Mouse (Mus musculus) CH12.LX (cell line): ENCODE measurements around the gene Tanc1. TPM values are rescaled to one million over a fixed set of nuclear protein-coding genes. Genes with fewer than 3 reads are reported as not detected.

Source experiments
- DNase-seq: peaks from one replicate; pipeline ENCODE4 v3.0.0-alpha.2; 2013; ENCODE audit errors: extremely low read depth
- H3K27ac ChIP-seq: 2 replicates; pipeline ENCODE4 v1.5.1; 2012; ENCODE audit warnings: low read depth, mild to moderate bottlenecking, control low read depth, moderate library complexity; ENCODE audit not compliant: insufficient read depth
- H3K27me3 ChIP-seq: replicated peaks from 2 replicates; pipeline ENCODE3; 2012; ENCODE audit warnings: inconsistent platforms
- H3K36me3 ChIP-seq, 2 experiments: replicated peaks in 1 of 2; 2 replicates each; pipeline versions ENCODE3 to v1.6.1; 2012; ENCODE audit warnings: inconsistent platforms in 1 of 2, low read length in 1 of 2, mild to moderate bottlenecking in 1 of 2, mixed read lengths in 1 of 2, moderate library complexity in 1 of 2; ENCODE audit not compliant: control insufficient read depth in 1 of 2, insufficient read depth in 1 of 2
- H3K4me1 ChIP-seq, 2 experiments: 2 replicates each; pipeline ENCODE4 v1.6.1; 2012; ENCODE audit warnings: inconsistent platforms in 1 of 2, moderate library complexity in 1 of 2; ENCODE audit not compliant: insufficient read depth in 2 of 2, control insufficient read depth in 1 of 2
- H3K4me2 ChIP-seq: 2 replicates; pipeline ENCODE4 v1.6.1; 2012; ENCODE audit warnings: low read depth, mild to moderate bottlenecking, control low read depth; ENCODE audit not compliant: poor library complexity, insufficient read depth, severe bottlenecking
- H3K4me3 ChIP-seq, 3 experiments: fragments of 150-350 bp in 1 of 3; sonication (generic) in 1 of 3; replicated peaks in 1 of 3; 2 replicates each; pipeline versions ENCODE3 to v1.5.1; 2011 to 2012; ENCODE audit warnings: low read depth in 2 of 3, low read length in 2 of 3, mild to moderate bottlenecking in 2 of 3, moderate library complexity in 2 of 3, control low read depth in 1 of 3, improper control_type of control experiment in 1 of 3, inconsistent platforms in 1 of 3, mixed read lengths in 1 of 3; ENCODE audit not compliant: poor library complexity in 1 of 3
- H3K79me2 ChIP-seq: replicated peaks from 2 replicates; pipeline ENCODE4 v1.6.1; 2012; ENCODE audit warnings: mild to moderate bottlenecking, moderate library complexity; ENCODE audit not compliant: control insufficient read depth, poor library complexity, insufficient read depth, severe bottlenecking; ENCODE audit errors: extremely low read depth
- H3K9ac ChIP-seq: 2 replicates; pipeline ENCODE4 v1.6.1; 2012; ENCODE audit warnings: low read depth, mild to moderate bottlenecking, control low read depth, moderate library complexity; ENCODE audit not compliant: insufficient read depth
- H3K9me3 ChIP-seq: replicated peaks from 2 replicates; pipeline ENCODE3; 2012; ENCODE audit warnings: low read length, inconsistent platforms, mixed read lengths
- BHLHE40 ChIP-seq: IDR thresholded peaks from 2 replicates; pipeline ENCODE4 v1.6.1; 2011; ENCODE audit warnings: mild to moderate bottlenecking, low read depth, low read length, improper control_type of control experiment
- CHD1 ChIP-seq: IDR thresholded peaks from 2 replicates; pipeline ENCODE4 v1.6.1; 2012; ENCODE audit warnings: low read depth, low read length, improper control_type of control experiment, inconsistent platforms
- CHD2 ChIP-seq: IDR thresholded peaks from 2 replicates; pipeline ENCODE4 v1.6.1; 2011; ENCODE audit warnings: low read length, improper control_type of control experiment
- CTCF ChIP-seq, 2 experiments: IDR thresholded peaks in 1 of 2; conservative IDR thresholded peaks in 1 of 2; 2 replicates each; pipeline ENCODE4 v1.5.1; 2011 to 2012; ENCODE audit warnings: low read depth in 2 of 2, low read length in 2 of 2, improper control_type of control experiment in 1 of 2, inconsistent platforms in 1 of 2, mild to moderate bottlenecking in 1 of 2, moderate library complexity in 1 of 2
- EP300 ChIP-seq: IDR thresholded peaks from 2 replicates; pipeline ENCODE4 v1.6.1; 2011; ENCODE audit warnings: low read length, improper control_type of control experiment
- ETS1 ChIP-seq: conservative IDR thresholded peaks from 2 replicates; pipeline ENCODE4 v1.6.1; 2012; ENCODE audit warnings: low read depth, mild to moderate bottlenecking, inconsistent platforms, low read length, improper control_type of control experiment, moderate library complexity
- JUND ChIP-seq: conservative IDR thresholded peaks from 2 replicates; pipeline ENCODE4 v1.6.1; 2011; ENCODE audit warnings: low read depth, low read length, improper control_type of control experiment
- KAT2A ChIP-seq: IDR thresholded peaks from 2 replicates; pipeline ENCODE4 v1.6.1; 2012; ENCODE audit warnings: low read length, improper control_type of control experiment, inconsistent platforms; ENCODE audit not compliant: insufficient replicate concordance
- MAFK ChIP-seq: IDR thresholded peaks from 2 replicates; pipeline ENCODE4 v1.6.1; 2011; ENCODE audit warnings: low read length, improper control_type of control experiment; ENCODE audit not compliant: insufficient replicate concordance
- MAX ChIP-seq: IDR thresholded peaks from 2 replicates; pipeline ENCODE4 v1.6.1; 2011; ENCODE audit warnings: low read length, improper control_type of control experiment
- MAZ ChIP-seq: IDR thresholded peaks from 2 replicates; pipeline ENCODE4 v1.6.1; 2012; ENCODE audit warnings: low read depth, mild to moderate bottlenecking, inconsistent platforms, low read length, improper control_type of control experiment, moderate library complexity
- MYC ChIP-seq: IDR thresholded peaks from 2 replicates; pipeline ENCODE4 v1.6.1; 2011; ENCODE audit warnings: low read depth, mild to moderate bottlenecking, improper control_type of control experiment, low read length
- NRF1 ChIP-seq: IDR thresholded peaks from 2 replicates; pipeline ENCODE4 v1.6.1; 2014; ENCODE audit warnings: low read depth, mild to moderate bottlenecking, inconsistent platforms, low read length, improper control_type of control experiment, moderate library complexity
- PAX5 ChIP-seq: IDR thresholded peaks from 2 replicates; pipeline ENCODE4 v1.6.1; 2012; ENCODE audit warnings: low read length, inconsistent platforms, mixed read lengths
- POLR2A ChIP-seq: IDR thresholded peaks from 2 replicates; pipeline ENCODE4 v1.6.1; 2011; ENCODE audit warnings: low read depth, mild to moderate bottlenecking, improper control_type of control experiment, low read length
- POLR2AphosphoS2 ChIP-seq: IDR thresholded peaks from 2 replicates; pipeline ENCODE4 v1.6.1; 2011; ENCODE audit warnings: low read depth, low read length, improper control_type of control experiment
- RCOR1 ChIP-seq: conservative IDR thresholded peaks from 2 replicates; pipeline ENCODE4 v1.6.1; 2012; ENCODE audit warnings: low read depth, mild to moderate bottlenecking, inconsistent platforms, low read length, improper control_type of control experiment
- SIN3A ChIP-seq: IDR thresholded peaks from 2 replicates; pipeline ENCODE4 v1.6.1; 2012; ENCODE audit warnings: low read length, improper control_type of control experiment, inconsistent platforms
- SMC3 ChIP-seq: IDR thresholded peaks from 2 replicates; pipeline ENCODE4 v1.6.1; 2011; ENCODE audit warnings: low read depth, low read length, improper control_type of control experiment
- TBP ChIP-seq: conservative IDR thresholded peaks from 2 replicates; pipeline ENCODE4 v1.6.1; 2011; ENCODE audit warnings: low read depth, low read length, improper control_type of control experiment
- TCF12 ChIP-seq: IDR thresholded peaks from 2 replicates; pipeline ENCODE4 v1.6.1; 2014; ENCODE audit warnings: low read depth, mild to moderate bottlenecking, inconsistent platforms, low read length, improper control_type of control experiment
- USF1 ChIP-seq: IDR thresholded peaks from 2 replicates; pipeline ENCODE4 v1.6.1; 2014; ENCODE audit warnings: low read depth, mild to moderate bottlenecking, inconsistent platforms, low read length, improper control_type of control experiment
- ZC3H11A ChIP-seq: IDR thresholded peaks from 2 replicates; pipeline ENCODE4 v1.6.1; 2012; ENCODE audit warnings: low read depth, mild to moderate bottlenecking, inconsistent platforms, low read length, improper control_type of control experiment
- ZNF384 ChIP-seq: IDR thresholded peaks from 2 replicates; pipeline ENCODE4 v1.6.1; 2012; ENCODE audit warnings: low read depth, low read length, improper control_type of control experiment, inconsistent platforms
- dilution Hi-C: fragments of 300-500 bp; cut with MboI; formaldehyde crosslinking; loops from 2 replicates; pipeline ENCODE4 v1.14.3; 2020; ENCODE audit warnings: low sequenced_read_pairs; ENCODE audit not compliant: extremely low pct_unique_long_range_greater_than_20kb, extremely low pct_ligation_motif_present
- in situ Hi-C: fragments of 300-500 bp; cut with MboI; formaldehyde crosslinking; loops from 3 replicates; pipeline ENCODE4 v1.14.3; 2019; ENCODE audit warnings: low sequenced_read_pairs, low pct_ligation_motif_present, low pct_unique_long_range_greater_than_20kb, mixed read lengths
- polyA plus RNA-seq: library from polyadenylated mRNA; unstranded; fragments of >175 nt; gene quantifications from 2 replicates; pipeline ENCODE4 v1.2.1, GENCODE M21; 2012; ENCODE audit warnings: low read depth; ENCODE audit not compliant: insufficient read length
- total RNA-seq, 2 experiments: library from RNA; depleted of rRNA; stranded (reverse); fragments of 300-350 nt in 1 of 2; fragments of >200 nt in 1 of 2; gene quantifications; 2 replicates each; pipeline ENCODE4 v1.2.3; 2012 to 2014

The Tanc1 gene
- total and polyA plus RNA-seq, 3 experiments: 0.08 to 0.21 (median 0.08) TPM

DNA sequence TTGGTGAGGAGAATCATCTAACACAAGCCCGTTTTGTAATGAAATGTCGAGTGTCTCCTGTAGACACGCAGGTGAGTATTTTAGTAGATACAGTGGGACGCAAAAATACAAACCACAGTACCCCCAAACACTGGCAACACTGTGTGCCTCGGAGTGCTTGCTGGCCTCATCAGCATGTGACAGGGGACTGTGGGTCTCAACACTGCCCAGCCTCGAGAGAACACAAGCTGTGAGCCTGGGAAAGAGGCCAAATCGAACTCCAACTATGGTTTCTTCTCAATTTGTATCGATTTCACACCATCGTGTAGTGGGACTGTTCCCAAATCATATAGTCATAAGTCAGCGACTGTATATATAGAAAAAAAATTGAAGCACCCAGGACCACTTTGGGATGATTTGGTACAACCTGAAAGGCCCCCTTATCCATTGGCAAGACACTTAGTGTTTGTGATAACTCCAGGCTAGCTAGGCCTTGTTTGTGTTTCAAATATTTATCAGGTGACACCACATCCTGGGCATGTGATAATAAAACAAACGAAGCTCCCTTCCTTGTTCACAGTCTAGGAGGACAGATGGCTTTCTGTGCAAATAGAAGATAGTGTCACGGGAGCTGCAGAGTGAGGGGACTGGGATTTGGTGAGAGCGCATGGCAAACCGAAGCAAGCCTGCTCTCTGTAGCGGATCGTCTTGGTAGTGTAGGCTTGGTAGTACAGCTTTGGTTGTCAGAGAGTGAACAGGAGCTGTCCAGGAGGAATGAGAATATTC, 53.1 kb downstream of the Tanc1 start:
- Histone ChIP-seq H3K9me3 (no peaks in the 10 kb centered on the region), H3K27me3 (no peaks in the 10 kb centered on the region), H3K9ac (no peak overlapping the region), H3K4me3 (no peak overlapping the region), H3K79me2 (no peaks in the 10 kb centered on the region), H3K36me3 (no peaks in the 10 kb centered on the region), H3K4me2 (no peak overlapping the region)
- dilution Hi-C loops: no loop called here
- DNase-seq: no peak
- in situ Hi-C loops: no loop called here
- TF ChIP-seq CTCF (conservative IDR thresholded peaks at IDR 0.05 in 1 of 2, IDR thresholded peaks at IDR 0.05 in 1 of 2; ENCODE audit: low read depth in 2 of 2, low read length in 2 of 2) (no peak), CHD1 (no peak), TBP (no peak), PAX5 (no peak), MAFK (no peak), ZNF384 (no peak), POLR2AphosphoS2 (no peak), TCF12 (no peak), CHD2 (no peak), ETS1 (no peak), BHLHE40 (no peak), POLR2A (no peak), KAT2A (no peak), EP300 (no peak), JUND (no peak), NRF1 (no peak), MYC (no peak), MAZ (no peak), MAX (no peak), SMC3 (no peak)
- TF ChIP-seq, all 38 proteins: peak for 0
- H3K27ac ChIP-seq: no peak overlapping the region
- H3K4me1 ChIP-seq: peaks cover 0 to 2% of the 10 kb centered on the region in 2 experiments; a peak in 1 of 4 replicates

DNA sequence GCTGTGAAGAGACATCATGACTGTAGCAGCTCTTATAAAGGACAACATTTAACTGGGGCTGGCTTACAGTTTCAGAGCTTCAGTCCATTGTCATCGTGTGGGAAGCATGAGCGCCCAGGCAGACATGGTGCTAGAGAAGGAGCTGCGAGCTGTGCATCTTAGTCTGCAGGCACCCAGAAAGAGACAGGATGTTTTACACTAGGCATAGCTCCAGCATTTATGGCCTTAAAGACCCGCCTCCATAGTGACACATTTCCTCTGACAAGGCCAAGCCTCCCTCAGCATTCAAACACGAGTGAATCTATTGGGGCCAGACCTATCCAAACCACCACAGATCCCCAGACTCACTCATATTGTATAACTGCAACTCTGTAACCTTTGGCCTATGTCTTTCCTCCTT, 54.7 kb downstream of the Tanc1 start:
- dilution Hi-C loops (no loop called here), in situ Hi-C loops (no loop called here)
- DNase-seq: no peak

More for the DNA sequence above, 54.7 kb downstream of the Tanc1 start:
- TF ChIP-seq SIN3A (no peak), USF1 (no peak), RCOR1 (no peak), KAT2A (no peak), SMC3 (no peak), ZC3H11A (no peak), CHD1 (no peak)
- no peaks in the 10 kb centered on the region for H3K9me3 ChIP-seq
- no peak overlapping the region for H3K4me2 ChIP-seq
- no peak overlapping the region for H3K9ac ChIP-seq
- H3K27me3 ChIP-seq: no peaks in the 10 kb centered on the region
- H3K79me2 ChIP-seq: no peaks in the 10 kb centered on the region
- H3K4me1 ChIP-seq: peaks cover 4 to 15% of the 10 kb centered on the region in 2 experiments; a peak in 3 of 4 replicates
- no peaks in the 10 kb centered on the region for H3K36me3 ChIP-seq
- H3K4me3 ChIP-seq: no peak overlapping the region
- no peak overlapping the region for H3K27ac ChIP-seq
